Mouse (Mus musculus): ENCODE results near the gene Terb1. TPM values are rescaled to one million over a fixed set of nuclear protein-coding genes. Genes with fewer than 3 reads are reported as not detected.
A peak's percentile ranks its signal among the peaks of the same experiment; 100 is the strongest.

The Terb1 gene
- polyA plus RNA-seq (2012; rRNA removed) = 0.05 and 0.07 TPM in 2 replicates

DNA sequence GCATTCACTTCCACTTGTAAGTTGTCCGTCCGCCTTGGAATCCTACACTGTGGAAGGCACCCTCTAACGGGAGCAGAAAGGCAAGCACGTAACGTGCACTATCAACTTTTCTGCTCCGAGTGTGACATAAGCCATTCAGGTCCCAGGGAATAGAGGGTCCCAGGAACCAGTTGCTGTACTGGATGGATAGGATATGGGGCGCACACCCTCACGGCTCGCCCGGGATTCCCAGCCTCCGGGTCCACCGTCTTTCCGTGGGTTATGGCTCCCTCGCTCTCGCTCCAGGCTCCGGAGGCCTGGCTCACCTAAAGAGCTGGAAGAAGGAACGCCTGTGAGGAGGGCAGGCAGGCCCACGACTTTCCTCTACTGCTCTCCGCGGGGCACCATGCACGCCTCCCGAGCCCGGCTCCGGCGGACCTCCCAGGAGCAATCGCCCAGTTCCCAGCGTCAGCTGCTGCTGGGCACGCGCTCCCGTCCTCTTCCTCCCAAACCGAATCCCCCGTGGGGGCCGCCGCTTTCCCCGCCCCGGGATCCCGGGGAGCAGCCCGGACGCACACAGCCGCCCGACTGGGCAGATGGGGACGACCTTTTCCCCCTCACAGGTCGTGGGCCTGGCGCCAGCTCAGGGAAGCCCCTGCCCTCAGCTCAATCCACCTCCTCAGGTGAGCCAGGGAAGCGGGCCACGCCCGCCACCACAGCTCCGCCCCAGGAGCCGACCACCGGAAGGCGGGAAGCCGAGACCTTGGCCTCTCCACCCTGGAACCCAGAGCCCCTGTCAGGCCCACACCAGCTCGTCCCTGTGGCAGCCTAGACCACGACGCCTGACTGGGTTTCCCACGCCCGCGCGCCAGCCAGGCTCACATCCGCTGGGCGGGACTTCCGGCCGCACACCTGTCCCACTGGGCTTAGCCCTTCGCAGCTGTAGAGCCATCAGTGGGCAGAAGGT is at the start of gene Terb1:
Gene Terb1 (minus strand): TSS at position 850 of the 946 bp plus-strand sequence.
- Histone ChIP-seq H3K4me3 (replicated peaks; ENCODE audit: extremely low read depth, low read depth, low read length) (peak within 1 kb of the TSS; percentile 58), H3K4me1 (ENCODE audit: control insufficient read depth, insufficient read depth, low read length) (no peaks in the 10 kb centered on the region; the same call in 1 of the 2 replicates)
- 0 out of 2 replicates have a peak, but pooled peaks have one; percentile 13 for TF ChIP-seq POLR2A (IDR thresholded peaks at IDR 0.05; ENCODE audit: borderline replicate concordance, extremely low read depth, low read depth, low read length)
- TF ChIP-seq CTCF (IDR thresholded peaks at IDR 0.05; ENCODE audit: insufficient read depth, low read length) = no peak
- 4% methylated on average over 64 of the region's 64 CpGs for WGBS
- DNase-seq = peak; percentile 34

DNA sequence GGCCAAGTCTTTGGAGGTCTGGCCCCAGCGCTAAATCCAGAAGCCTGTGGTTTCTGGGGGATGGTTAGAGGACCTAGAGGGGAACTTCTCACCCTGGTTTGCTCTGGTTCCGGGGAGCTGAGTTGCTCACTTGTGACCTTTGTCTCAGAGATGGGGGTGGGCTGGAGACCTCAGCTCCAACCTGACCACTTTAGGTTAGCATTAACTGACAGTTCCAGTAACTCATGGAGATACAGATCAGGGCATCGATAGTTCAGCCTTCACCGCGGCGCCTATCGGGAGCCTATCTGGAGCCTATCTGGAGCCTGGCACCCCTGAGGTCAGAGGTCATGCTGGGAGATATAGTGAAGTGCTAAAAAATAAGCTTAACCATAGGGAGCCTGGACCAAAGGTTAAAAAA is 47.5 kb upstream of the Terb1 start:
- WGBS = 48% methylated on average over 7 of the region's 7 CpGs
- Histone ChIP-seq H3K4me1 (ENCODE audit: control insufficient read depth, insufficient read depth, low read length) (0 out of 2 replicates have a peak, but pooled peaks cover 2% of the 10 kb centered on the region), H3K4me3 (replicated peaks; ENCODE audit: extremely low read depth, low read depth, low read length) (no peak overlapping the region)
- no peak for TF ChIP-seq POLR2A (IDR thresholded peaks at IDR 0.05; ENCODE audit: borderline replicate concordance, extremely low read depth, low read depth, low read length)
- no peak for TF ChIP-seq CTCF (IDR thresholded peaks at IDR 0.05; ENCODE audit: insufficient read depth, low read length)
- DNase-seq = no peak

DNA sequence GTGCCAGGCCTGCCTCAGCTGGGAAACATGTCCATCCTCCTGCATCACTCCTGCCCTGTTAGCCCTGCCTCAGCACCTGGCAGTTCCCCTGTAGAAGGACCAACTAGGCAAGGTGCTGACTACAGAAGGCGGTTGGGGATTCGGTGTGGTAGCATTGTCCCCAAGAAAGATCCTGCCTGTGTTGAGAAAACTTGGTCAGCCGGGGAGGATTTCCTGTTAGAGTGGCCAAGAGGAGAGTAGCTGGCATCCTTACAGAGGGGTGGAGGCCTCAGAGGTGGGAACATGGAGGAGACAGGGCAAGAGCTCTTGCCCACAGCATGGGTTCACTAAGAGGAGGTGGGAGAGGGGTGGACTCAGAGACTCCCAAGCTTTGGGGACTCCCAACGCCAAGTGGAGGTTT is 45.5 kb upstream of the Terb1 start:
- no peak for DNase-seq
- Histone ChIP-seq H3K4me1 (ENCODE audit: control insufficient read depth, insufficient read depth, low read length) (0 out of 2 replicates have a peak, but pooled peaks cover 2% of the 10 kb centered on the region), H3K4me3 (replicated peaks; ENCODE audit: extremely low read depth, low read depth, low read length) (no peak overlapping the region)
- TF ChIP-seq CTCF (IDR thresholded peaks at IDR 0.05; ENCODE audit: insufficient read depth, low read length) (no peak), POLR2A (IDR thresholded peaks at IDR 0.05; ENCODE audit: borderline replicate concordance, extremely low read depth, low read depth, low read length) (no peak)
- WGBS = 46% methylated on average over 4 of the region's 4 CpGs

DNA sequence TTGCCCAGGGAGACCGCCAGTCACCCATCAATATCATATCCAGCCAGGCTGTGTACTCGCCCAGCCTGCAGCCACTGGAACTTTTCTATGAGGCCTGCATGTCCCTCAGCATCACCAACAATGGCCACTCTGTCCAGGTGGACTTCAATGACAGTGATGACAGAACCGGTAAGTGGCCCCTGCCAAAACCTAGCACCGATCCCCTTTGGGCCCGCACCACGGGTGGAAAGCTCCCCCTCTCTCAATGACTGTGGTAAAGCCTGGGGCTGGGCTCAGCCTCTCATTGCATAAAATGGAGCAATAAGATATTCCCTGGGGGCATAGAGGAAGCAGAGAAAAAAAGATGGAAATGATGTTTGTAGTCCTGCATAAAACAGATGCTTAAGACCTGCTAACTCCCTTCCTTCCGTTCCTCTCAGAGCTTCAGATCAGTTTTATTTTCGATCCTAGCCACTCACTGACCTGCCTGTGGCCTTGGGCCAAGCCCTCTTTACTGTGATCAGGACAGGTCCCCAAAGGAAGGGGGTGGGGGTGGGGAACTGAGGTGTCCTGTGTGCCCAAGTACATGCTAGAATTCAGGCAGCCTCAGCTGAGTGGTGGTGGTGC is 33.8 kb upstream of the Terb1 start:
- Histone ChIP-seq H3K4me1 (ENCODE audit: control insufficient read depth, insufficient read depth, low read length) (peaks cover 6% of the 10 kb centered on the region), H3K4me3 (replicated peaks; ENCODE audit: extremely low read depth, low read depth, low read length) (no peak overlapping the region)
- DNase-seq = no peak
- TF ChIP-seq CTCF (IDR thresholded peaks at IDR 0.05; ENCODE audit: insufficient read depth, low read length) (no peak), POLR2A (IDR thresholded peaks at IDR 0.05; ENCODE audit: borderline replicate concordance, extremely low read depth, low read depth, low read length) (no peak)
- 84% methylated on average over 8 of the region's 8 CpGs for WGBS

DNA sequence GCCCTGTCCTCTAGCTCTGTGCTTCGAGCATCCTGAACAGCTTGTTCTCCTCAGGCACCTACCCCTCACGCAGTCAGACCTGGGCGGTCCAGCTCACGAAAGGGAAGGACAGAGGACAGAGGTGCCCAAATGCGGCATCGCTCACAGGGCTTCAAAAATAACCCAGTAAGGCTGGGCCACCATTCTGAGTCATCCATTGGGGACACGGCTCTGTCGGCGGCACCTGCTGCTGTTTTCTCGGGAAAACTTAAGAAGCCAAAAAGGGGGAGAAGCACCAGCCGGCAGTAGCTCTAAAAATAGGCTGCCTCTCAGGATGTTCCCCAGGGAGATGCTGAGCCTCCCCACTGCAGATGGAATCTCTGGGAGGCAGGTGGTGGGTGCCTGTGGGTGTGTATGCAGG is 32.5 kb upstream of the Terb1 start:
- Histone ChIP-seq H3K4me1 (ENCODE audit: control insufficient read depth, insufficient read depth, low read length) (peaks cover 6% of the 10 kb centered on the region), H3K4me3 (replicated peaks; ENCODE audit: extremely low read depth, low read depth, low read length) (no peak overlapping the region)
- no peak for DNase-seq
- WGBS = 29% methylated on average over 11 of the region's 11 CpGs
- no peak for TF ChIP-seq CTCF (IDR thresholded peaks at IDR 0.05; ENCODE audit: insufficient read depth, low read length)
- TF ChIP-seq POLR2A (IDR thresholded peaks at IDR 0.05; ENCODE audit: borderline replicate concordance, extremely low read depth, low read depth, low read length) = no peak

GRCm38 (mm10) chr8:104541515-104541880 is 31.8 kb upstream of the Terb1 start:
- 16% methylated on average over 8 of the region's 8 CpGs for WGBS

DNA sequence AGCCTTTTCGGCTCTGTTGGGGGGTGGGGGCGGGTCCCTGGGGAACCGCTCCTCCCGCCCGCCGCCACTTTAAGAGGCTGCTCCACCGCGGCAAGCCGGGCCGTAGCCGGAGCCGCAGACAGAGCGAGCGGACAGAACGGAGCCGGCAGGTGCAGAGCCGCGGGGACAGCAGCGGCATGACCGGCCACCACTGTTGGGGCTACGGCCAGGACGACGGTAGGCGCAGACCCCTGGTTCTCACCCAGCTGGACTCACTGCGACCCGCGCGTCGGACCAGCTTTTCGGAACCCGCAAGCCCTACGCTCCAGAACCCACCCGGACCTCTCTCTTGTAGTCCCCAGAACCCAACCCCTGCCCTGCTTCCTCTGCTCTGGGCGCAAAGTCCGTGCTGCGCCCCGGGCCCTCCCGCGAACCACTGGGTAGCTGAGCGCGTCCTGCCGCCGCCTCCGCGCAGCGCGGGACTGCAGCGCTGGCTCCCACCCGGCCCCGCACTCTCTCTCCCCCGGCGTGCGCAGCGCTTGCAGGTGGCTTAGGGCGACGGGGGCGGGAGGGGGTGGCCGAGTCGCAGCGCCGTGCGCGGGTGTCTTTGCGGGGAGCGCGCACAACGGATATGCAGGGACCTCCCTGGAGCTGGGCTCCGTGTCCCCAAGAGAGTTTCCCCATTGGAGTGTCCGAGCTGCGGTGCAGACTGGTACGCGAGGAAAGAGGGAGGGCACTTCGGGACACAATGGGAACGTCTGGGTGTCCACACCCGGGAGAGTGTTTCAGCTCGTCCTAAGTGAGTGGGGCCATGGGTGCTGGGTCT is 31.2 kb upstream of the Terb1 start:
- DNase-seq = no peak

More at GRCm38 (mm10) chr8:104541515-104541880, 31.8 kb upstream of the Terb1 start:
- no peak for TF ChIP-seq CTCF (IDR thresholded peaks at IDR 0.05; ENCODE audit: insufficient read depth, low read length)
- no peak for TF ChIP-seq POLR2A (IDR thresholded peaks at IDR 0.05; ENCODE audit: borderline replicate concordance, extremely low read depth, low read depth, low read length)
- Histone ChIP-seq H3K4me1 (ENCODE audit: control insufficient read depth, insufficient read depth, low read length) (peaks cover 6% of the 10 kb centered on the region), H3K4me3 (replicated peaks; ENCODE audit: extremely low read depth, low read depth, low read length) (peak overlapping the region; percentile 33)
- DNase-seq = no peak

GRCm38 (mm10) chr8:104540238-104540637 is 30.5 kb upstream of the Terb1 start:
- TF ChIP-seq POLR2A (IDR thresholded peaks at IDR 0.05; ENCODE audit: borderline replicate concordance, extremely low read depth, low read depth, low read length) (no peak), CTCF (IDR thresholded peaks at IDR 0.05; ENCODE audit: insufficient read depth, low read length) (no peak)
- WGBS = 54% methylated on average over 7 of the region's 7 CpGs
- Histone ChIP-seq H3K4me3 (replicated peaks; ENCODE audit: extremely low read depth, low read depth, low read length) (no peak overlapping the region), H3K4me1 (ENCODE audit: control insufficient read depth, insufficient read depth, low read length) (peaks cover 9% of the 10 kb centered on the region)
- no peak for DNase-seq

More for the DNA sequence above, 31.2 kb upstream of the Terb1 start:
- Histone ChIP-seq H3K4me1 (ENCODE audit: control insufficient read depth, insufficient read depth, low read length) (peaks cover 6% of the 10 kb centered on the region), H3K4me3 (replicated peaks; ENCODE audit: extremely low read depth, low read depth, low read length) (peak overlapping the region; percentile 33)
- WGBS = 1% methylated on average over 76 of the region's 76 CpGs
- TF ChIP-seq POLR2A (IDR thresholded peaks at IDR 0.05; ENCODE audit: borderline replicate concordance, extremely low read depth, low read depth, low read length) (no peak), CTCF (IDR thresholded peaks at IDR 0.05; ENCODE audit: insufficient read depth, low read length) (no peak)

- TF ChIP-seq CTCF (IDR thresholded peaks at IDR 0.05; ENCODE audit: insufficient read depth, low read length) = no peak
- TF ChIP-seq POLR2A (IDR thresholded peaks at IDR 0.05; ENCODE audit: borderline replicate concordance, extremely low read depth, low read depth, low read length) = no peak
- Histone ChIP-seq H3K4me1 (ENCODE audit: control insufficient read depth, insufficient read depth, low read length) (peaks cover 9% of the 10 kb centered on the region), H3K4me3 (replicated peaks; ENCODE audit: extremely low read depth, low read depth, low read length) (no peak overlapping the region)
- WGBS = 90% methylated on average over 2 of the region's 2 CpGs
- DNase-seq = no peak
These were observed 29.9 kb upstream of the Terb1 start for GRCm38 (mm10) chr8:104539566-104539965.
